Mouse (Mus musculus): ENCODE results near the gene Celf1. TPM values are rescaled to one million over a fixed set of nuclear protein-coding genes. Genes with fewer than 3 reads are reported as not detected.

Gene Celf1
- polyA plus RNA-seq, 1 experiment from 2014 or later: 66.7 TPM

- 79% methylated on average over 9 of the region's 9 CpGs for WGBS
- Histone ChIP-seq H3K27ac (replicated peaks) (no peak overlapping the region), H3K4me2 (replicated peaks) (no peak overlapping the region), H3K4me1 (no peaks in the 10 kb centered on the region), H3K4me3 (replicated peaks) (no peak overlapping the region), H3K9ac (no peak overlapping the region), H3K9me3 (replicated peaks) (no peaks in the 10 kb centered on the region), H3K27me3 (no peaks in the 10 kb centered on the region), H3K36me3 (peaks cover 9% of the 10 kb centered on the region; the same call in 1 of the 2 replicates)
- no peak for ATAC-seq (ENCODE audit: insufficient number of reproducible peaks, low FRiP score, low TSS enrichment, low read depth)
Measured at GRCm38 (mm10) chr2:91047359-91047758, 107.2 kb downstream of the Celf1 start.

DNA sequence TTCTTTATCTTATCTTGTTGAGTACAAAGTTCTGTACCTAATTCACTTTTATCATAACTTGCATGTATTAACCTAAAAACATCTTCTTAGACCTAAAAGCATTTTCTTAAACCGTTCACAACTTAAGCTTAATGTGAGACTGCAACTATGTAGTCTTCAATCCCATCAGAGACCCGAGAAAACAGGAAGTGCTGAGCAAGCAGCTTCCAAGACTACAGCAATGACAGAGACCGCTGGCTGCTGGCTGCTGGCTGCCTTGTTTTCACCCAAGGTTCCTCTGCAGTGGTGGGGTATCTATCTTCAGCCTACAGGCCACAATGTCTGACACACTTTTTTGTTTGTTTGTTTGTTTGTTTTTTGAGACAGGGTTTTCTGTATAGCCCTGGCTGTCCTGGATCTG is 111.7 kb downstream of the Celf1 start:
- H3K9me3 ChIP-seq (replicated peaks): no peaks in the 10 kb centered on the region
- H3K4me3 ChIP-seq (replicated peaks): no peak overlapping the region
- peaks cover 28% of the 10 kb centered on the region for H3K36me3 ChIP-seq
- no peak overlapping the region for H3K27ac ChIP-seq (replicated peaks)
- H3K4me2 ChIP-seq (replicated peaks): no peak overlapping the region
- ATAC-seq (ENCODE audit: insufficient number of reproducible peaks, low FRiP score, low TSS enrichment, low read depth): no peak
- WGBS: 74% methylated on average over 3 of the region's 3 CpGs
- H3K4me1 ChIP-seq: peaks cover 13% of the 10 kb centered on the region
- H3K9ac ChIP-seq: no peak overlapping the region
- no peaks in the 10 kb centered on the region for H3K27me3 ChIP-seq

DNA sequence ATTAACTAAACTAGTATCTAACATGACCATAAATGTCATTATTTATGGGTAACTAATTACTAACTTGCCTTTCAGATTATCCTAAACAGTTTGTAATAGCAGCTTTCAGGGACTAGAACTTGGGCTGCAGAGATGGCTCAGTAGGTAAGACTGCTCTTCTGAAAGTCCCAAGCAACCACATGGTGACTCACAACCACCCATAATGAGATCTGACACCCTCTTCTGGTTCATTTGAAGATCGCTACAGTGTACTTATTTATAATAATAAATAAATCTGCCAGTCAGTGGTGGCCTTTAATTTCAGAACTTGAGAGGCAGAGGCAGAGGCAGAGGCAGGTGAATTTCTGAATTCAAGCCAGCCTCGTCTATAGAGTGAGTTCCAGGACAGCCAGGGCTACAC is 112.6 kb downstream of the Celf1 start:
- 43% methylated on average over 2 of the region's 2 CpGs for WGBS
- peaks cover 36% of the 10 kb centered on the region for H3K36me3 ChIP-seq
- ATAC-seq (ENCODE audit: insufficient number of reproducible peaks, low FRiP score, low TSS enrichment, low read depth): no peak
- H3K9ac ChIP-seq: no peak overlapping the region
- H3K4me1 ChIP-seq: peaks cover 13% of the 10 kb centered on the region
- H3K4me3 ChIP-seq (replicated peaks): no peak overlapping the region
- peak overlapping the region; percentile 84; the same call in 1 of the 2 replicates for H3K4me2 ChIP-seq (replicated peaks)
- H3K27me3 ChIP-seq: no peaks in the 10 kb centered on the region
- no peaks in the 10 kb centered on the region for H3K9me3 ChIP-seq (replicated peaks)
- H3K27ac ChIP-seq (replicated peaks): no peak overlapping the region

GRCm38 (mm10) chr2:91053181-91053933 is 113.2 kb downstream of the Celf1 start:
- H3K9me3 ChIP-seq (replicated peaks): no peaks in the 10 kb centered on the region
- peak overlapping the region; percentile 88 for H3K27ac ChIP-seq (replicated peaks)
- H3K27me3 ChIP-seq: no peaks in the 10 kb centered on the region
- peaks cover 43% of the 10 kb centered on the region for H3K36me3 ChIP-seq
- peak; percentile 58 for ATAC-seq (ENCODE audit: insufficient number of reproducible peaks, low FRiP score, low TSS enrichment, low read depth)
- H3K4me1 ChIP-seq: peaks cover 13% of the 10 kb centered on the region
- 0% methylated on average over 6 of the region's 6 CpGs for WGBS
- peak overlapping the region; percentile 84 for H3K4me2 ChIP-seq (replicated peaks)
- H3K9ac ChIP-seq: peak overlapping the region; percentile 85
- H3K4me3 ChIP-seq (replicated peaks): peak overlapping the region; percentile 94

DNA sequence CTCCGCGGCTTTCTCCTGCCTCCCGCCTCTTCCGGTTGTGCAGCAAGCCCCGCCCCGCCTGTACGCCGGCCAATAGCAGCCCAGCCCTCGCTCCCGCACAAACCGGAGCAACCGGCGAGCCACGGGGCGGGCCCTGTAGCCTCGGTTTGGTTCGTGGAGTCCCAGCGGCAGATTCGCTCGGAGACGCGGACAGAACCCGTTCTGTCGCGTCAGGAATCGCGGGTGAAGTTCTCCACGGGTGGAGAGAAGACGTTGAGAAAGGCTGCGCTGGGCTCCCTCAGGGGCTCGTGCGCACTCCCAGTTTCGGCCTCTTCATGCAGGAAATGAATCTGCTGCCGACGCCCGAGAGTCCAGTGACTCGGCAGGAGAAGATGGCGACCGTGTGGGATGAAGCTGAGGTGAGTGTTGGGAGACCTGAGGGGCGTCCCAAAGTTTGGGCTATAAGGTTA is 113.8 kb downstream of the Celf1 start, which contains the start of gene Psmc3:
TSS of gene Psmc3 (plus strand) at position 76 of the 449 bp plus-strand sequence.
- Histone ChIP-seq H3K4me2 (replicated peaks) (peak within 1 kb of the TSS; percentile 84), H3K9ac (peak within 1 kb of the TSS; percentile 85), H3K9me3 (replicated peaks) (no peaks in the 10 kb centered on the region), H3K27ac (replicated peaks) (peak within 1 kb of the TSS; percentile 88), H3K36me3 (peaks cover 49% of the 10 kb centered on the region), H3K27me3 (no peaks in the 10 kb centered on the region), H3K4me1 (peaks cover 13% of the 10 kb centered on the region), H3K4me3 (replicated peaks) (peak within 1 kb of the TSS; percentile 94)
- WGBS: under 1% methylated on average over 40 of the region's 40 CpGs
- ATAC-seq (ENCODE audit: insufficient number of reproducible peaks, low FRiP score, low TSS enrichment, low read depth): peak; percentile 95

- H3K4me1 ChIP-seq: peaks cover 18% of the 10 kb centered on the region
- peaks cover 79% of the 10 kb centered on the region for H3K36me3 ChIP-seq
- no peak overlapping the region for H3K9ac ChIP-seq
- H3K4me2 ChIP-seq (replicated peaks): no peak overlapping the region
- ATAC-seq (ENCODE audit: insufficient number of reproducible peaks, low FRiP score, low TSS enrichment, low read depth): no peak
- no peak overlapping the region for H3K27ac ChIP-seq (replicated peaks)
- no peaks in the 10 kb centered on the region for H3K27me3 ChIP-seq
- H3K4me3 ChIP-seq (replicated peaks): no peak overlapping the region
- no peaks in the 10 kb centered on the region for H3K9me3 ChIP-seq (replicated peaks)
- WGBS: 49% methylated on average over 5 of the region's 5 CpGs
Measured at GRCm38 (mm10) chr2:91058435-91058834, 118.3 kb downstream of the Celf1 start.

DNA sequence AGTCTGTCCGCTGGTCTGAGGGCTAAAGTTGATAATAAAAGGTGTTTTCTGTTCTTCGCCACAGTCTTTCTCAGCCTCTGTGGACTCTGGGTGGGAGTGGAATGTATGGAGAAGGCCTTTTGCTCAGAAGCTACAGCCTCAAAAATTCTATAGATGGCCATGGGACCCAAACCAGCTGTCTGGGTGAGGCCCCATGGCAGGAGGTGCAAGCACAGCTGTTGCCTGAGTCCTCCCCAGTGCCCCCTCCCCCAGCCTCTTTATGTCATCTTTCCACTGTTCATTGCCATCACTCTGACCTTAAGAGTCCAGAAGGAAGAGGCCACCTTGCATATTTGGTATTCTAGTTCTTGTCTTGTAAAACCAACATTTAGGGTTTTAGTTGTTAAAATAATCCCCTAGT is 119.2 kb downstream of the Celf1 start:
- 89% methylated on average over 2 of the region's 2 CpGs for WGBS
- peaks cover 89% of the 10 kb centered on the region for H3K36me3 ChIP-seq
- H3K9me3 ChIP-seq (replicated peaks): no peaks in the 10 kb centered on the region
- H3K4me2 ChIP-seq (replicated peaks): no peak overlapping the region
- H3K4me3 ChIP-seq (replicated peaks): no peak overlapping the region
- H3K27ac ChIP-seq (replicated peaks): no peak overlapping the region
- ATAC-seq (ENCODE audit: insufficient number of reproducible peaks, low FRiP score, low TSS enrichment, low read depth): no peak
- no peaks in the 10 kb centered on the region for H3K27me3 ChIP-seq
- H3K9ac ChIP-seq: no peak overlapping the region
- H3K4me1 ChIP-seq: peaks cover 18% of the 10 kb centered on the region

DNA sequence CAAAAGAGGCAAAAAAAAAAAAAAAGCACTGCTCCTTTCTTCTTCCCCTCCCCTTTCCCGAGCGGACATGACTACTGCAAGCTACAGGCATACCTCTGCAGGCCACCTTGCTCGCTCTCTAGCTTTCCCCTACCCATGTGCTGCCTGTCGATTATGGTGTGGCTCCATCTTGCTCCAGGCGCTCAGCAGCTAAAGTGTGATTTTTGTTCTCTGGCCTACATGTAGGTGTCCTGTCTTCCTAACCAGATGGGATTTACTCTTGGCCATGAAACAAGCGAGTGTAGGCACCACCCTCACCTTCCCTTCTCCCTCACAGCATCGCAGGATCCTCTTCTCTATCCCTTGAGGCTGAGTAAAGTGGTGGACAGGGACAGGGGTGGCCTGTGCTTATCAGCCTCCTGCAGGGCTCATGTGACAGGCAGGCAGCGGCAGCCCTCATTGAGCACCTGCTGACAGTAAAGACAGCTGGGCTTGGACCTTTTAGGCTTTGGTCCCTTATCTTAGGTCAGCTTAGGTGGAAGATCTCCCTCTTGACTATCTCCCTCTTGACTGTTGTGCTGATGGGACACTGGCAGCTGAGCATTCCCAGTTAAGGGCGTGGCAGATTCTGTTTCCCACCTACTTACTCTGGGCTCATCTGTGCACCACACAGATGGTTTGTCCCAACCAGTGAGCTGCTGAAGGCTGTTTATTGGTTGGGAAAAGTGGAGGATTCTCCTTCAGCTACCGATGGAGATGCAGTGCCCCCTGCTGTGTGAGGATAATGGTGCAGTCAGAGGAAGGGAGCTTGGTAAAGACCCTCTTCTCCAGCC is 120.6 kb downstream of the Celf1 start:
- Histone ChIP-seq H3K4me1 (0 out of 2 replicates have a peak, but pooled peaks cover 5% of the 10 kb centered on the region), H3K36me3 (peaks cover 95% of the 10 kb centered on the region), H3K9ac (no peak overlapping the region), H3K27ac (replicated peaks) (0 out of 2 replicates have a peak overlapping the region, but pooled peaks have one; percentile 17), H3K4me2 (replicated peaks) (no peak overlapping the region), H3K4me3 (replicated peaks) (no peak overlapping the region), H3K9me3 (replicated peaks) (no peaks in the 10 kb centered on the region), H3K27me3 (no peaks in the 10 kb centered on the region)
- ATAC-seq (ENCODE audit: insufficient number of reproducible peaks, low FRiP score, low TSS enrichment, low read depth): peak; percentile 31
- WGBS: 77% methylated on average over 10 of the region's 10 CpGs

GRCm38 (mm10) chr2:91061849-91062481 is 121.8 kb downstream of the Celf1 start:
- Histone ChIP-seq H3K9me3 (replicated peaks) (no peaks in the 10 kb centered on the region), H3K4me2 (replicated peaks) (no peak overlapping the region), H3K4me1 (0 out of 2 replicates have a peak, but pooled peaks cover 5% of the 10 kb centered on the region), H3K27me3 (no peaks in the 10 kb centered on the region), H3K4me3 (replicated peaks) (no peak overlapping the region), H3K27ac (replicated peaks) (peak overlapping the region; percentile 53; the same call in 1 of the 2 replicates), H3K9ac (no peak overlapping the region), H3K36me3 (peaks cover 92% of the 10 kb centered on the region)
- 68% methylated on average over 6 of the region's 6 CpGs for WGBS
- ATAC-seq (ENCODE audit: insufficient number of reproducible peaks, low FRiP score, low TSS enrichment, low read depth): no peak; the same call in 1 of the 2 replicates

DNA sequence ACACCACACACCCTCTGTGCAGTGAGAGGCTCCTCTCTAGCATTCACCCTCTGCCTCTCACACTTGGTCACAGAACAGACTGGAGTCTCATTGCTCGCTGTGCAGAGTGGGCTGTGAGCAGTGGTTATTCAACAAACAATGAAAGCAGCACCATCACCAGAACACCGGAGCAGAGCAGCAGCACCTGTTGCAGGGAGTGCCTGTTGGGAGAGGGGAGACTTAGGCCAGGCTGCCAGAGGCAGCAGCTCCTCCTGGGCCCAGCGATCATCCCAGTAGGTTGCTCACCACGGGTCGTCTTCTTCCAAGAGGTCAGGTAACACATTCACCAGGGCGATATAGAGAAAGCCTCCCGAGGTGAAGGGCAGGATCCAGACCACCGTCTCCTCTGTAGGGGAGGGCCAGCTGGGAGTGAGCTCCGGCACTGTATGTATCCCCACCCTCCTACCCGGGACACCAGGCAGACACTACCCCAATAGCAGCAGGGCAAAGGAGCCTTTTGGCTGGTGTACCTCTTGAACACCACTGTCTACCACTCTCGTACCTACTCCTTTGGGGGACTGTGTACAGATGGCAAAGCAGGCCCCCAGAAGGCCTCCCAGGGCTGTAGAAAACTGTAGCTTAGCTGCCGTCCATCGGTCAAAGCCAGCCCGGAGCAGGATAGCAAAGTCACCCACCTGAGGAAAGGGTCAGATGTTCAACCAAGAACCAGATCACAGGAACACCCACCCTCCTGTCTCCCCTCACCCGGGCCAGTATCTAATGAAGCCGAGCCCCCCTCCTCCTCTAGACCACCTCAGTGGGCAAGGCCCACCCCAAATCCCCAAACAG is 122.8 kb downstream of the Celf1 start:
- ATAC-seq (ENCODE audit: insufficient number of reproducible peaks, low FRiP score, low TSS enrichment, low read depth): no peak
- Histone ChIP-seq H3K27ac (replicated peaks) (no peak overlapping the region), H3K4me3 (replicated peaks) (no peak overlapping the region), H3K36me3 (peaks cover 82% of the 10 kb centered on the region), H3K4me1 (peaks cover 6% of the 10 kb centered on the region; the same call in 1 of the 2 replicates), H3K4me2 (replicated peaks) (no peak overlapping the region), H3K9ac (no peak overlapping the region), H3K27me3 (no peaks in the 10 kb centered on the region), H3K9me3 (replicated peaks) (no peaks in the 10 kb centered on the region)
- WGBS: 88% methylated on average over 16 of the region's 16 CpGs
